Mouse (Mus musculus) forebrain, embryonic 15.5 days (tissue): ENCODE results near the gene Csrnp3. TPM values are rescaled to one million over a fixed set of nuclear protein-coding genes. Genes with fewer than 3 reads are reported as not detected.

Experiments
- ATAC-seq: fragments of 200-750 bp; cut with Nextera tagmentation; replicated peaks from 2 replicates; pipeline ENCODE4 v1.8.0; 2017; ENCODE audit warnings: mild to moderate bottlenecking, moderate TSS enrichment, moderate library complexity
- H3K27ac ChIP-seq: fragments of 300-500 bp; sonication (generic); replicated peaks from 2 replicates; pipeline ENCODE4 v1.5.1; 2015; ENCODE audit warnings: mild to moderate bottlenecking, inconsistent platforms
- H3K27me3 ChIP-seq: fragments of 300-500 bp; sonication (generic); 2 replicates; pipeline ENCODE4 v1.6.1; 2015; ENCODE audit warnings: inconsistent platforms
- H3K36me3 ChIP-seq: fragments of 300-500 bp; sonication (generic); 2 replicates; pipeline ENCODE4 v1.6.1; 2015; ENCODE audit warnings: mild to moderate bottlenecking, inconsistent platforms
- H3K4me1 ChIP-seq: fragments of 300-500 bp; sonication (generic); 2 replicates; pipeline ENCODE4 v1.6.1; 2015; ENCODE audit warnings: inconsistent platforms
- H3K4me2 ChIP-seq: fragments of 300-500 bp; sonication (generic); replicated peaks from 2 replicates; pipeline ENCODE4 v1.6.1; 2015; ENCODE audit warnings: mild to moderate bottlenecking, inconsistent platforms
- H3K4me3 ChIP-seq: fragments of 300-500 bp; sonication (generic); 2 replicates; pipeline ENCODE4 v1.5.1; 2015; ENCODE audit warnings: mild to moderate bottlenecking, inconsistent platforms
- H3K9ac ChIP-seq: fragments of 300-500 bp; sonication (generic); replicated peaks from 2 replicates; pipeline ENCODE4 v1.6.1; 2015; ENCODE audit warnings: mild to moderate bottlenecking, inconsistent platforms
- H3K9me3 ChIP-seq: fragments of 300-500 bp; sonication (generic); 2 replicates; pipeline ENCODE4 v1.6.1; 2016; ENCODE audit warnings: inconsistent platforms
- WGBS: fragments of 180-500 bp; shearing (Covaris S2); methylation state at CpG from one replicate; pipeline ENCODE4 v1.1.7; 2015; ENCODE audit warnings: mixed read lengths; 5-methylcytosine and 5-hydroxymethylcytosine counted together
- polyA plus RNA-seq: library from polyadenylated mRNA; unstranded; fragments of >200 nt; fragmentation: Nextera tagmentation; extraction: Ambion mirVana; gene quantifications from 2 replicates; pipeline ENCODE4 v1.2.1, GENCODE M21; 2015

Gene Csrnp3
- polyA plus RNA-seq, 1 experiment from 2014 or later, result 60.5 TPM

DNA sequence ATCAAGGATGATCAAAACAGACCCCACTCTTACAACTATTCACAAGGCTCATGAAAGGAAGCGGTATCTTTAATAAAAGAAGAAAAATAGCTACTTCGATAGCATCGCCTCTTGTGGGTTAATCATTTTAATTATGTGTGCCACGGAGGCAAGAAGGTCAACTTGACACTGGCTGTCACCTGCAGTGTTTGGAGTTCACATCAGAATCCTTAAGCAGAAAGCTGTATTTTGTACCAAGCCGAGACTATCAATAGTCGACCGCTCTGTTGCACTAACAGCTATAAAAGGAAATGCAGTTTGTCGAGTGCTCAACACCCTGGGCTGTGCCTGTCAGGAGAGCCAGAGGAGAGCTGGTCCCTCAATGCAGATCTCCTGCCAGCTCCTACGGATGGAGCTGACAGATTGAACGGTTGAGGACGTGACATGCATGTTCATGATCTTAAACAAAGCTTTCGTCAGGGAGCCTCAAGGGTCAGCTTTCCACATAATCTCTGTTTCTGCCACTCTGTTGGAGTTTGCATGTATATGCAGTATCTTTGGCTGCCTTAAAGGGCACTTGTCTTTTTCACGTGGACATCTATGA, 149.4 kb downstream of the Csrnp3 start:
- ATAC-seq, result peak; percentile 95
- Histone ChIP-seq H3K9ac (0 out of 2 replicates have a peak overlapping the region, but pooled peaks have one; percentile 7), H3K9me3 (no peaks in the 10 kb centered on the region), H3K36me3 (no peaks in the 10 kb centered on the region), H3K4me1 (peaks cover 42% of the 10 kb centered on the region), H3K4me2 (peak overlapping the region; percentile 14), H3K27ac (peak overlapping the region; percentile 82), H3K27me3 (no peaks in the 10 kb centered on the region), H3K4me3 (no peak overlapping the region)
- 11% methylated on average over 13 of the region's 13 CpGs for WGBS

DNA sequence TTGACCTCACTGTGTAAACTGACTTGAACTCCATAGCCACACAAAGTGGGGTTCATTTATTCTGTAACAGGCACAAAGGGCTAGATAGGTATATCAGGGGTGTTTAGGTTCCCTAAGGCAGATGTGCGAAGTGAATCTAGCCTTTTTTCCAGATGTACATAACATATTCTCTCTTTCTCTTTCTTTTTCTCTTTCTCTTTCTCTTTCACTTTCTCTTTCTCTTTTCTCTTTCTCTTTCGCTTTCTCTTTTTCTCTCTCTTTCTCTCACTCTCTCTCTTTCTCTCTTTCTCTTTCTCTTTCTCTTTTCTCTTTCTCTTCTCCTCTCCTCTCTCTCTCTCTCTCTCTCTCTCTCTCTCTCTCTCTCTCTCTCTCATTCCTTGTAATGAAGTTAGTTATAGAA, 153.2 kb downstream of the Csrnp3 start:
- H3K27ac ChIP-seq, result no peak overlapping the region

DNA sequence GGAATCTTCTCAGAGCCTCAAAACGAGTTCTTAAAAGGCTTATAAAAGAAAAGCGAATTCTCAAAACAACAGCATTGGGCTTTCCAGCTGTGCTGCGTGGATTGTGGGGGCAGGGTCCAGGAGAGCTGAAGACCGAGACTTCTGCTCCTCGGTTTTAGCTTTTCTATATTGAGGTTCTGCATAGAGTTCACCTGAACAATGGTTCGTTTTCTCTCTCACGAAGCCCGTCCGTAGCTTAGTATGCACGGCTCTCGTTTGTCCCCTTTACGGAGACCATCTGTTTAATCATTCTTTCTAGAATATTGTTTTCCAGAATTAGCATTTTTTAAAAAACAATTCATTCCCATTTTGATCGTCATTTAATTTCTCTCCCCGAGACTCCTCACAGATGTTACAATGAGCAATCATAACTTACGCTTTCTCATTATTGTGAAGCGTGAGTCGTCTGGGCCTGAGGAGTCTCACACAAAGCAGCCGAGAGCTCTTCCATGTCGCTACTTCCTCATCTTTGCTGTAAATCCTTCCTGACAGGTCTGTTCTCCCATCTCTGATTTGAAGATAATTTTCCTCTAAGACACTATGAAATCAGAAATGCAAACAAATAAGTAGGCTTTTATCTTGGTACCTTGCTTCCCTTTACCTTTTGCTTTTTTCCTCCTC, 163.6 kb downstream of the Csrnp3 start:
- H3K9ac ChIP-seq, result no peak overlapping the region
- no peak overlapping the region for H3K4me3 ChIP-seq
- H3K36me3 ChIP-seq, result peaks cover 9% of the 10 kb centered on the region
- no peaks in the 10 kb centered on the region for H3K9me3 ChIP-seq
- no peak overlapping the region for H3K4me2 ChIP-seq
- WGBS, result 48% methylated on average over 19 of the region's 19 CpGs
- H3K27ac ChIP-seq, result peak overlapping the region; percentile 51
- peaks cover 6% of the 10 kb centered on the region for H3K4me1 ChIP-seq
- peak; percentile 70; the same call in 1 of the 2 replicates for ATAC-seq
- H3K27me3 ChIP-seq, result no peaks in the 10 kb centered on the region

More for the DNA sequence above, 153.2 kb downstream of the Csrnp3 start:
- H3K9me3 ChIP-seq, result no peaks in the 10 kb centered on the region
- WGBS, result 93% methylated on average over 2 of the region's 2 CpGs
- ATAC-seq, result no peak
- no peak overlapping the region for H3K4me2 ChIP-seq
- H3K36me3 ChIP-seq, result no peaks in the 10 kb centered on the region
- H3K27me3 ChIP-seq, result no peaks in the 10 kb centered on the region
- H3K4me3 ChIP-seq, result no peak overlapping the region
- no peak overlapping the region for H3K9ac ChIP-seq
- peaks cover 26% of the 10 kb centered on the region for H3K4me1 ChIP-seq

DNA sequence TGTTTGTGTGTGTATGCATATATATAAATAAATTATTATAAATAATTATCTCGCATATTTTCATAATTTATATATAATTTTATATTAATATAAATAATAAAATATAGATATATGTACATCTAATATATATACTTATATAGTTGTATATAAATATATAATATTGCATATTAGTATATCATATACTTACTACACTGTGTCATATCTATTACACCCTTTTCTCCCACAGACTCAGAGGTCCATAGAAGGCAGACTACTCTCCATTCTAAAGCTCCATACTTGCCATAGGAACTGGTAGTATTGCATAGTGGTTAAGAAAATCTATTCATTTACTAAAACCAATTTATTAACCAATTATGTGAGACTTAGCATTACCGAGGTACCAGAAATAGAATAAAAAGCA, 164.1 kb downstream of the Csrnp3 start:
- Histone ChIP-seq H3K4me1 (peaks cover 6% of the 10 kb centered on the region), H3K27ac (no peak overlapping the region), H3K4me3 (no peak overlapping the region), H3K9me3 (no peaks in the 10 kb centered on the region), H3K27me3 (no peaks in the 10 kb centered on the region), H3K9ac (no peak overlapping the region), H3K36me3 (peaks cover 4% of the 10 kb centered on the region), H3K4me2 (no peak overlapping the region)
- ATAC-seq, result no peak
- WGBS, result 81% methylated on average over 2 of the region's 2 CpGs

DNA sequence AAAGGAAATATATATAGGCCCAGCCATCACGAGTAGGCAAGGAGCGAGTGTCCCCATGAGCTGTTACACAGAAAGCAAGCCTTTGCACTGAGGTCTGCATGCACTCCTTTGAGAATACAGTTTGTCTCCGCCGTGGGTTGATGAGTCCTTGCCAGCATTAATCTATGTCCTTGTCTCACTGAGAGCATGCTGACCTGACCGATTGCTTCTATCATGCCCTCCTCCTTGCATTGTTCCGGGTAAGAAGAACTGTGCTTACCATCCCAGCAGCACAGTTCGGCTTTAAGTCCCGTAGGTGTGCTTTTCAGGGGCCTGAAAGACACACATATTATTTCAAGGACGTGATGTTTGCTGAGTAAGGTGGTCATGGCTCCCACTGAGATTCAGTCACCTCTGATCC, 173.1 kb downstream of the Csrnp3 start:
- no peak overlapping the region for H3K4me2 ChIP-seq
- no peak for ATAC-seq
- no peak overlapping the region for H3K9ac ChIP-seq
- no peaks in the 10 kb centered on the region for H3K27me3 ChIP-seq
- H3K4me3 ChIP-seq, result no peak overlapping the region
- 0 out of 2 replicates have a peak, but pooled peaks cover 3% of the 10 kb centered on the region for H3K4me1 ChIP-seq
- WGBS, result 90% methylated on average over 9 of the region's 9 CpGs
- no peaks in the 10 kb centered on the region for H3K9me3 ChIP-seq
- H3K36me3 ChIP-seq, result peaks cover 24% of the 10 kb centered on the region
- H3K27ac ChIP-seq, result no peak overlapping the region

DNA sequence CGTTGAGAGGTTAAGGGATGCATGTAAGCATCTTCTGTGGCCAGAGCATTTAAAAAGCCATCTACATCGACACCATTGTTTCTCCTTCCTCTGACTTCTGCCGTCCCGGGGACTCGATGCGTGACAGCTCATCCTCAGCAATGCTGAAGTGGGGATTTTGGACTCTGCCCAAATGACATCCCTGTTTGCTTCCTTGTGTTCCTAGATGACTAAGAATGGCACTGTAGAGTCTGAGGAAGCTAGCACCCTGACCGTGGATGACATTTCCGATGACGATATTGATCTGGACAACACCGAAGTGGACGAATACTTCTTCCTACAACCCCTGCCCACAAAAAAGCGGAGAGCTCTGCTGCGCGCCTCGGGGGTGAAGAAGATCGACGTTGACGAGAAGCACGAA, 173.7 kb downstream of the Csrnp3 start:
- no peak overlapping the region for H3K4me2 ChIP-seq
- no peak for ATAC-seq
- H3K9me3 ChIP-seq, result no peaks in the 10 kb centered on the region
- H3K27me3 ChIP-seq, result no peaks in the 10 kb centered on the region
- H3K4me3 ChIP-seq, result no peak overlapping the region
- H3K27ac ChIP-seq, result no peak overlapping the region
- WGBS, result 93% methylated on average over 19 of the region's 19 CpGs
- H3K9ac ChIP-seq, result no peak overlapping the region
- H3K36me3 ChIP-seq, result peaks cover 24% of the 10 kb centered on the region
- H3K4me1 ChIP-seq, result 0 out of 2 replicates have a peak, but pooled peaks cover 3% of the 10 kb centered on the region

DNA sequence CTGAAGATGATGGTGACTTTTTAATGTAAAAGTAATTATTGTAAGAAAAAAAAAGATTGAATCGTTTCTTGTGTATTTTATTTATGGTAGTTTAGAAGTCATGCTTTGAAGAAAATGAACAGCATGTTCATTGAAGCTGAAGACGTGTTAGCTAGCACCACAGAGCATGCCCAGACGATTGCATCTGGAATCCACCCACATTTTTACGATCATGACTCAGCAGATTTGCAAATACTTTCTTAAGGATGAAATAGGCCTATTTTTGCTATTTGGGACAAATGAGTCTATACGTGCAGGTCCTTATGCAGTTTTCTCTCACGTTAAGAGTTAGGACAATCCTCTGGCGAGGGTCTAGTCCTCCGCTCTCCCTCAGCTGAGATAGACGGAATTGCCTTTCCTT, 177.9 kb downstream of the Csrnp3 start:
- H3K27ac ChIP-seq, result no peak overlapping the region
- H3K4me3 ChIP-seq, result no peak overlapping the region
- H3K4me2 ChIP-seq, result no peak overlapping the region
- H3K9ac ChIP-seq, result no peak overlapping the region
- H3K4me1 ChIP-seq, result 0 out of 2 replicates have a peak, but pooled peaks cover 3% of the 10 kb centered on the region
- no peak for ATAC-seq
- H3K27me3 ChIP-seq, result no peaks in the 10 kb centered on the region
- WGBS, result 90% methylated on average over 9 of the region's 9 CpGs
- peaks cover 24% of the 10 kb centered on the region for H3K36me3 ChIP-seq
- H3K9me3 ChIP-seq, result no peaks in the 10 kb centered on the region

DNA sequence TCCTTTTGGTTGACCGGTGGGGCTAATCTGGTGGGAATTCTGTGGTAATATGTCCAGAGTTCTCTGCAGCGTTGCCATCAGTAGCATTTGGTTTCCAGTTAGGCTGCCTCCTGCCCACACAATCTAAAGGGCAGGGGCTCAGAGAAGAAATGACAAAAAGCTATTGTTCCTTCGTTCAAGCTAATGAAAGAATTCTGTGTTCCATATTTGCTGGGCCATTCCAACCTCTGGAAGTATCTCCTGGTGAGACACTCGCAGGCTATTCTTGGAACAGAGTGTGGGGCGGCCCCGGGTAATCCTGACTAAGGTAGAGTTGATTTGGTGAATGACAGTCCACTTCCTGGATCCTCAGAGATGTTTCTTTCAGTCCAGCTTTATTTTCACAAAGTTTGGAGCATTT, 179.3 kb downstream of the Csrnp3 start:
- no peak overlapping the region for H3K27ac ChIP-seq
- H3K4me2 ChIP-seq, result no peak overlapping the region
- no peak overlapping the region for H3K4me3 ChIP-seq
- no peak for ATAC-seq
- H3K4me1 ChIP-seq, result peaks cover 3% of the 10 kb centered on the region; the same call in 1 of the 2 replicates
- H3K9ac ChIP-seq, result no peak overlapping the region
- H3K27me3 ChIP-seq, result no peaks in the 10 kb centered on the region
- WGBS, result 61% methylated on average over 6 of the region's 6 CpGs
- H3K9me3 ChIP-seq, result no peaks in the 10 kb centered on the region
- H3K36me3 ChIP-seq, result peaks cover 17% of the 10 kb centered on the region

DNA sequence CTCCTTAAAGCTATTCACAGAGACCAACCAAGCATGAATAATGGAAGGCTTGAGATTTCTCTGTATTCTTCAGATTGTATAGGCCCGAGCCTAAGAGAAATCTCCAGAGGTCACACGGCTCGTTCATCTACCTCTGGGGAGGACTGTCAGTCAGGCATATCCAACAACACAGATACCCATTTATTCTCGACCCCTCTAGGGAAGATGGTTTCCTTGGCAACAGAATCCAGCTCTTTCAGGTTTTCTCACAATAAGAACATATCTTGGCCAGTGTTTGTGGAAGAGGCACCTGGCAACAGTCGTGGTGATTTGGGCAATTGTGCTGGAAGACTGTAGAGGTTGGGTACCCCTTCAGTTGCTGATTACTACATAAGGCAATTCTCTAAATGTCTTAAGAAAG, 183.2 kb downstream of the Csrnp3 start:
- H3K27ac ChIP-seq, result no peak overlapping the region
- H3K4me3 ChIP-seq, result no peak overlapping the region
- H3K4me1 ChIP-seq, result no peaks in the 10 kb centered on the region; the same call in 1 of the 2 replicates
- 5% methylated on average over 5 of the region's 5 CpGs for WGBS
- H3K4me2 ChIP-seq, result no peak overlapping the region
- ATAC-seq, result peak; percentile 64
- no peaks in the 10 kb centered on the region for H3K9me3 ChIP-seq
- H3K27me3 ChIP-seq, result no peaks in the 10 kb centered on the region
- no peaks in the 10 kb centered on the region; the same call in 1 of the 2 replicates for H3K36me3 ChIP-seq
- no peak overlapping the region for H3K9ac ChIP-seq

DNA sequence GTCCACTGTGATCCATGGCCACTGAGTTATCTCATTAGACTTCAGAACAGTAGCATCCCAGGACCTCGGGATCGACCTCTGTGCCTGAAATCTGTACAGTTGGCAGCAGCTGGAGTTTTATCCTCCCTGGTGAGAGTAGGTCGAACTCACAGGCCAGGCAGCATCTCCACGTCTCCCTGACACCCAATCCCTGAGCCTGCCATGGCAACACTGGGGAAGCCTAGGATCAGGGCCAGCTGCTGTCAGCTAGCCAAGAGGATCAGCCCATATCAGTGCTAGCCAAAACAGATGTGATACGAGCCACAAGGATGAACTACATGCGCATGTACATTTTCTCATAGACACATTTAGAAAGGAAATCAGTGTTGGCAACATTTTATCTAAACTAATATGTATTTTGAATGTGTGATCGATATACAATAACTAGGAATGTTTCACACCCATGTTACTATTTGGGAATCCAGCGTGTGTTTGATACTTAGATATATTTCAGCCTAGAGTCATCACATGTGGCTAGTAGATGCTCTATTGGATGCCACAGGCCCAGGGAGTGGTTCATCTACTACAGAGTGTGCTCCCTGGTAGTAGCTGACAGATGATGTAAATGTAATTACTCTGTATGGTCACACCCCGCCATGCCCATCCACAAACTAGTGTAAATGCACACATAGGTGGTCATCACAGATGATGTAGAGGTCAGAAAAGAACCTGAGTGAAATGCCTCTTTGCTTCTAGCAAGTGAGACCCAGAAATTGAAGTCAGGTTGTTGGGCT, 189.5 kb downstream of the Csrnp3 start:
- Histone ChIP-seq H3K4me3 (no peak overlapping the region), H3K9me3 (no peaks in the 10 kb centered on the region), H3K4me1 (peaks cover 9% of the 10 kb centered on the region; the same call in 1 of the 2 replicates), H3K27ac (no peak overlapping the region), H3K36me3 (no peaks in the 10 kb centered on the region), H3K4me2 (no peak overlapping the region), H3K9ac (no peak overlapping the region), H3K27me3 (peaks cover 2% of the 10 kb centered on the region; the same call in 1 of the 2 replicates)
- ATAC-seq, result peak; percentile 73; the same call in 1 of the 2 replicates
- WGBS, result 61% methylated on average over 9 of the region's 9 CpGs

DNA sequence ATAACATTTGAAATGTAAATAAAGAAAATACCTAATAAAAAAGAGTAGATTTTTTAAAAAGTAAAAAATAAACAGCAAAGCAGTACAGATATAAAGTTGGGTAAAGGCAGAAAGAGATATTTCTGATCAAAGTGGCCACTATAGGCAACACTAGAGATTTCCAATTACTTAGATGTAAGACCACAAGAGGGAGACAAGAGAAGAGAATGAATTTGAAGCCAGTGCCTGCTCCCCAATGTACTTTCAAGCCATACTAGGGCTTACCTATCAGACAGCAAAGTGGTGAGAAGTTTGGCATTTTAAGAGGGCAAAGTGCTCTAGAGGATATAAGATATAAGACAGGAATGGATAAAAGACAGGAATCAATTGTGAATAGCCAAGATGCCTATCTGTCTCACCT, 195.0 kb downstream of the Csrnp3 start:
- Histone ChIP-seq H3K9ac (no peak overlapping the region), H3K36me3 (no peaks in the 10 kb centered on the region), H3K4me3 (no peak overlapping the region), H3K27me3 (peaks cover 5% of the 10 kb centered on the region; the same call in 1 of the 2 replicates), H3K9me3 (no peaks in the 10 kb centered on the region), H3K4me1 (peaks cover 30% of the 10 kb centered on the region), H3K27ac (peak overlapping the region; percentile 77), H3K4me2 (no peak overlapping the region)
- no peak for ATAC-seq
